Mouse (Mus musculus) intestine, embryonic 15.5 days (tissue): ENCODE measurements at regions not wholly inside any gene's neighbourhood (a gene's known extent, or its start where the extent isn't known, plus 50 kb on each side); places are given as distances from the start of the nearest gene placed in this dataset.

Experiments used
- ATAC-seq: fragments of 200-750 bp; cut with Nextera tagmentation; 2 replicates; pipeline ENCODE4 v1.8.0; 2017; ENCODE audit warnings: moderate TSS enrichment, moderate library complexity
- H3K27ac ChIP-seq: fragments of 300-500 bp; sonication (generic); 2 replicates; pipeline ENCODE4 v1.5.1; 2015; ENCODE audit warnings: mild to moderate bottlenecking, inconsistent platforms
- H3K27me3 ChIP-seq: fragments of 300-500 bp; sonication (generic); replicated peaks from 2 replicates; pipeline ENCODE4 v1.6.1; 2015; ENCODE audit warnings: inconsistent platforms
- H3K36me3 ChIP-seq: fragments of 300-500 bp; sonication (generic); 2 replicates; pipeline ENCODE4 v1.6.1; 2015; ENCODE audit warnings: inconsistent platforms
- H3K4me1 ChIP-seq: fragments of 300-500 bp; sonication (generic); replicated peaks from 2 replicates; pipeline ENCODE4 v1.6.1; 2015; ENCODE audit warnings: inconsistent platforms
- H3K4me2 ChIP-seq: fragments of 300-500 bp; sonication (generic); replicated peaks from 2 replicates; pipeline ENCODE4 v1.6.1; 2015; ENCODE audit warnings: mild to moderate bottlenecking, inconsistent platforms
- H3K4me3 ChIP-seq: fragments of 300-500 bp; sonication (generic); replicated peaks from 2 replicates; pipeline ENCODE4 v1.5.1; 2015; ENCODE audit warnings: inconsistent platforms
- H3K9ac ChIP-seq: fragments of 300-500 bp; sonication (generic); 2 replicates; pipeline ENCODE4 v1.6.1; 2015; ENCODE audit warnings: inconsistent platforms
- H3K9me3 ChIP-seq: fragments of 300-500 bp; sonication (generic); 2 replicates; pipeline ENCODE4 v1.6.1; 2016; ENCODE audit warnings: inconsistent platforms
- WGBS: fragments of 180-500 bp; shearing (Covaris S2); methylation state at CpG from one replicate; pipeline ENCODE4 v1.1.7; 2015; 5-methylcytosine and 5-hydroxymethylcytosine counted together

- Histone ChIP-seq H3K4me2 (no peak overlapping the region), H3K36me3 (no peaks in the 10 kb centered on the region), H3K9ac (no peak overlapping the region), H3K27me3 (no peaks in the 10 kb centered on the region), H3K4me1 (no peaks in the 10 kb centered on the region), H3K27ac (no peak overlapping the region), H3K4me3 (no peak overlapping the region), H3K9me3 (no peaks in the 10 kb centered on the region)
- 36% methylated on average over 10 of the region's 10 CpGs for WGBS
- ATAC-seq, result no peak
Measured at GRCm38 (mm10) chr2:171253194-171253593, 521.6 kb downstream of the Dok5 start.

- Histone ChIP-seq H3K9me3 (no peaks in the 10 kb centered on the region), H3K4me3 (no peak overlapping the region), H3K4me2 (no peak overlapping the region), H3K4me1 (no peaks in the 10 kb centered on the region), H3K9ac (no peak overlapping the region), H3K27ac (no peak overlapping the region), H3K27me3 (no peaks in the 10 kb centered on the region), H3K36me3 (no peaks in the 10 kb centered on the region)
- ATAC-seq, result no peak
- 54% methylated on average over 4 of the region's 4 CpGs for WGBS
Measured at GRCm38 (mm10) chr2:171245391-171245790, 513.8 kb downstream of the Dok5 start.

GRCm38 (mm10) chr2:171242356-171242755 lies 510.7 kb downstream of the Dok5 start:
- H3K9me3 ChIP-seq, result no peaks in the 10 kb centered on the region
- WGBS, result 74% methylated on average over 5 of the region's 5 CpGs
- H3K4me3 ChIP-seq, result no peak overlapping the region
- H3K27me3 ChIP-seq, result no peaks in the 10 kb centered on the region
- no peak overlapping the region for H3K4me2 ChIP-seq
- H3K27ac ChIP-seq, result no peak overlapping the region
- ATAC-seq, result no peak
- H3K9ac ChIP-seq, result no peak overlapping the region
- H3K4me1 ChIP-seq, result no peaks in the 10 kb centered on the region
- H3K36me3 ChIP-seq, result no peaks in the 10 kb centered on the region

- no peak for ATAC-seq
- H3K9me3 ChIP-seq, result no peaks in the 10 kb centered on the region
- no peak overlapping the region for H3K4me2 ChIP-seq
- H3K9ac ChIP-seq, result no peak overlapping the region
- no peaks in the 10 kb centered on the region for H3K36me3 ChIP-seq
- H3K27ac ChIP-seq, result no peak overlapping the region
- H3K27me3 ChIP-seq, result no peaks in the 10 kb centered on the region
- no peak overlapping the region for H3K4me3 ChIP-seq
- H3K4me1 ChIP-seq, result no peaks in the 10 kb centered on the region
- 48% methylated on average over 8 of the region's 8 CpGs for WGBS
Measured at GRCm38 (mm10) chr2:171237276-171237960, 505.8 kb downstream of the Dok5 start.

- H3K36me3 ChIP-seq, result no peaks in the 10 kb centered on the region
- no peak for ATAC-seq
Measured at GRCm38 (mm10) chr2:171232812-171233211, 501.2 kb downstream of the Dok5 start.

GRCm38 (mm10) chr2:171231288-171232050 lies 499.9 kb downstream of the Dok5 start:
- Histone ChIP-seq H3K9me3 (no peaks in the 10 kb centered on the region), H3K4me1 (no peaks in the 10 kb centered on the region), H3K36me3 (no peaks in the 10 kb centered on the region), H3K4me2 (no peak overlapping the region), H3K27ac (no peak overlapping the region), H3K4me3 (no peak overlapping the region), H3K27me3 (no peaks in the 10 kb centered on the region), H3K9ac (no peak overlapping the region)
- ATAC-seq, result no peak
- 81% methylated on average over 7 of the region's 7 CpGs for WGBS

More at GRCm38 (mm10) chr2:171232812-171233211, 501.2 kb downstream of the Dok5 start:
- no peak overlapping the region for H3K27ac ChIP-seq
- H3K9me3 ChIP-seq, result no peaks in the 10 kb centered on the region
- no peak overlapping the region for H3K4me2 ChIP-seq
- H3K4me1 ChIP-seq, result no peaks in the 10 kb centered on the region
- H3K4me3 ChIP-seq, result no peak overlapping the region
- H3K9ac ChIP-seq, result no peak overlapping the region
- H3K27me3 ChIP-seq, result no peaks in the 10 kb centered on the region

GRCm38 (mm10) chr2:171230536-171230935 lies 498.9 kb downstream of the Dok5 start:
- Histone ChIP-seq H3K36me3 (no peaks in the 10 kb centered on the region), H3K9ac (no peak overlapping the region), H3K4me2 (no peak overlapping the region), H3K4me3 (no peak overlapping the region), H3K27ac (no peak overlapping the region), H3K4me1 (no peaks in the 10 kb centered on the region), H3K9me3 (no peaks in the 10 kb centered on the region), H3K27me3 (no peaks in the 10 kb centered on the region)
- ATAC-seq, result no peak
- WGBS, result 80% methylated on average over 12 of the region's 12 CpGs

GRCm38 (mm10) chr2:171228229-171228628 lies 496.6 kb downstream of the Dok5 start:
- no peak for ATAC-seq
- Histone ChIP-seq H3K27me3 (no peaks in the 10 kb centered on the region), H3K4me2 (no peak overlapping the region), H3K36me3 (no peaks in the 10 kb centered on the region), H3K9me3 (no peaks in the 10 kb centered on the region), H3K4me3 (no peak overlapping the region), H3K9ac (no peak overlapping the region), H3K27ac (no peak overlapping the region), H3K4me1 (no peaks in the 10 kb centered on the region)
- 56% methylated on average over 3 of the region's 3 CpGs for WGBS

GRCm38 (mm10) chr2:171213792-171214191 lies 482.2 kb downstream of the Dok5 start:
- Histone ChIP-seq H3K9me3 (no peaks in the 10 kb centered on the region), H3K4me1 (no peaks in the 10 kb centered on the region), H3K27me3 (no peaks in the 10 kb centered on the region), H3K27ac (no peak overlapping the region), H3K36me3 (no peaks in the 10 kb centered on the region), H3K4me2 (no peak overlapping the region), H3K9ac (no peak overlapping the region), H3K4me3 (no peak overlapping the region)
- WGBS, result 73% methylated on average over 6 of the region's 6 CpGs
- ATAC-seq, result no peak

GRCm38 (mm10) chr2:171196472-171196871 lies 464.9 kb downstream of the Dok5 start:
- no peaks in the 10 kb centered on the region for H3K27me3 ChIP-seq
- 81% methylated on average over 7 of the region's 7 CpGs for WGBS
- H3K27ac ChIP-seq, result no peak overlapping the region
- no peaks in the 10 kb centered on the region for H3K4me1 ChIP-seq
- no peak overlapping the region for H3K4me2 ChIP-seq
- no peak overlapping the region for H3K9ac ChIP-seq
- ATAC-seq, result no peak
- H3K36me3 ChIP-seq, result no peaks in the 10 kb centered on the region
- H3K9me3 ChIP-seq, result no peaks in the 10 kb centered on the region
- no peak overlapping the region for H3K4me3 ChIP-seq

- ATAC-seq, result no peak
- H3K27me3 ChIP-seq, result no peaks in the 10 kb centered on the region
- no peaks in the 10 kb centered on the region for H3K4me1 ChIP-seq
- 83% methylated on average over 5 of the region's 5 CpGs for WGBS
- H3K36me3 ChIP-seq, result no peaks in the 10 kb centered on the region
- H3K4me2 ChIP-seq, result no peak overlapping the region
- H3K4me3 ChIP-seq, result no peak overlapping the region
- H3K9me3 ChIP-seq, result no peaks in the 10 kb centered on the region
- H3K27ac ChIP-seq, result no peak overlapping the region
- H3K9ac ChIP-seq, result no peak overlapping the region
Measured at GRCm38 (mm10) chr2:171192181-171192580, 460.6 kb downstream of the Dok5 start.
